Mouse (Mus musculus) urinary bladder, postnatal 25 days (tissue): ENCODE data around the gene Ceacam16.

Experiments
- DNase-seq: peaks from one replicate; pipeline ENCODE4 v3.0.0; 2022; ENCODE audit warnings: low spot score

Ceacam16 gene

DNA sequence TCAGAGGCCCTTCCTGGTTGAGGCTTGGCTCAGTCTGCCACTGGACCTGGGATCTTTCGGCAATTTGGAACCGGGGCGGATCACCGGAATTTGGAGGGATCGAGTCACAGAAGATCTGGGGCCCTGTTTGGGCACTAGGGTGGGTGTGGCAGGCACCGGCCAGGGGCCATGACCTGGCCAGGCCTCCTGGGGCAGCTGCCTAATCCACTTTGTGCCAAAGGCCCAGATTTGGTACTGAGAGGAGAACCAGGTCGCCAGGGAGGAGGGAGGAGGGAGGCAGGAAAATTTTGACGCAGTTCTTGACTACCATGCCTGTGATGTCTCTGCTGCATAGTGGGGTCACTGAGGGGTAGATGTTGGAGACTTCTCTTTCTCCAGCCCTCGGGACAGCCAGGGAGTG is at the start of gene Ceacam16:
Gene Ceacam16, minus strand, starts transcription at position 101 of the 400 bp plus-strand sequence.
- DNase-seq, result no peak

DNA sequence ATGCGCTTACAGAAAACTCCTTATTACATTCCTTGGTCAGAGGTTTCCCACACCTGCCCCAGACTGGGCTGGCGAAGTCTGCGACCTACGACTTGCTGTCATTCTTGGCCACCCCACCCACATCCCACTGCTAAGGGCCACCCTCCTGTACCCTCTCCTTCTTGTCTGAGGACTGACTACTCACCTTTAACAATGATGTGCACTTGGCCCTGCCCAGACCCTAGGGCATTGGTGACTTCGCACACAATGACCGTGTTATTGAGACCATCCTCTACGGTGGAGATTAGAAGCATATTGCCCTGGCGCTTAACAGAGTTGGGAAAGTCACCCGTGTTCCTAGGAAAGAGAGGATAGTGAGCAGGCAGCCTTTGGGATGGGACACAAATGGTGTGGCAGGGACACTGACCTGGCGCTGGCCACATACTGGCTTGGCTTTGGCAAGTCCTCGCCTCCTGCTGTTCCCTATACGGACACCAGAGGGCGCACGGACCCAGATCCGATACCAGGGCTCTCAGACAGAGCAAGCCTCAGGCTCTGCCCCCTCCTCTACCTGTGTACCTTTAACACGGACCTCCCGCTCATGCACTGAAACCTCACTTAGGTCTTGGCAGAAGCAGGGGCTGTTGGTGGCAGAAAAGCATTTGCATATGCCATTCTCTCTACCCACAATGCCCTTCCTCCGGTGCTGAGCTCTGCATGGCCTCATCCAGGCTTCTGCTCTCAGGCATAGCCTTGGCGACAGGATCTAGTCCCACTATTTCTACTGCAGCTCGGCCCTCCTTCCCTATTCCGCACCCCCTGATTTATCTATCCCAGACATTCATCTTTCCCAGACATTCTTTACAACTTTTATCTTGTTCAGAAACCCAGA is 49.6 kb upstream of the Ceacam16 start:
- DNase-seq, result peak; percentile 79

DNA sequence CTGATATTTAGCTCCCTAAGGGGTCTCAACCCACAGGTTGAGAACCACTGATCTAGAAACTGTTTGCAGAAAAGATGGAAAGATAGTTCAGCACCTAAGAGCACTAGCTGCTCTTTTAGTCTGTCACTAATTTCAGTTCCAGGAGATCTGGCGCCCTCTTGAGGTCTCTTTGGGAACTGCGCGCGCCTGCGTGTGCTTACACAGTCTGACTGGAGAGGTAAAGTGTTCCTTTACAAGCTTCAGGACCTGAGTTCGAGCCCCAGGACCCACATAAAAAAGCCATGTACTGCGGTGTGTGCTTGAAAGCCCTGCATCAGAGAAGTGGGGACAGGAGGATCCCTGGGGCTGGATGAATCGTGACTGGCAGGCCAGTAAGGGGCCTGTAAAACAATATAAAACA is 28.8 kb upstream of the Ceacam16 start:
- peak; percentile 64 for DNase-seq

DNA sequence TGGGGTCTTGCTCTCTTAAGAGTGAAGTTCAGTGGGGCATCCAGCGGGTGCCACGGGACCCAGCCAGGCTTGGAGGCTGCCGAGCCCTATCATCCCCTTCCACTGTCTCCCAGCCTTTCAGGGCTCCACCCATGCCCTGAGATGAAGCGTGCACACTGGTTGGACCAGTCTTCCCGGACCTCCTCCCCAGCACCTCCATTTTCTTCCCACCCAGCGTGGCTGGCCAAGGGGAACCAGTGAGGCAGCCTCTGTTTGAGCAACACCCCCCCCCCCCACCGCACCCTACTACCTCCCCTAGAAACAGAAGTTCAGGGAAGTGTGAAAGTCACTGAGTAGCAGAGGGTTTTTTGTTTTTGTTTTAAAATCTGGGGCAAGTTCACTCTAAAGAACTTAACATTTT is 26.8 kb upstream of the Ceacam16 start, which contains the start of gene Ceacam19:
Gene Ceacam19, minus strand, starts transcription at position 117 of the 400 bp plus-strand sequence.
- no peak for DNase-seq

DNA sequence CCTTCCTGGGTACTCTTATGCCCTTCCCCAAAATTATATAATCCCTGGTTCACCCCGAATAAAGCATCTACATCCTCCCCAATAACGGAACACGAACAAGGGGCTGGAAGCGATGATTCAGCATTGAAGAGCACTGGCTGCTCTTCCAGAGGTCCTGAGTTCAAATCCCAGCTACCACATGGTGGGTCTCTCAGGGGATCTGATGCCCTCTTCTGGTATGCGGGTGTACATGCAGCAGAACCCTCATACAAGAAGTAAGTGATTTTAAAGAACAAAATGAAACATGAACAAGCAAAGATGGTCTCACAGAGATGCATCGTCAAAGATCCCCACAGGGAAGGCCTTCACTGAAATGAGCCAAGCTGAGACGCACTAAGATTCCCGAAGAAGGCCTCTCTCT is 19.7 kb upstream of the Ceacam16 start:
- DNase-seq, result no peak

DNA sequence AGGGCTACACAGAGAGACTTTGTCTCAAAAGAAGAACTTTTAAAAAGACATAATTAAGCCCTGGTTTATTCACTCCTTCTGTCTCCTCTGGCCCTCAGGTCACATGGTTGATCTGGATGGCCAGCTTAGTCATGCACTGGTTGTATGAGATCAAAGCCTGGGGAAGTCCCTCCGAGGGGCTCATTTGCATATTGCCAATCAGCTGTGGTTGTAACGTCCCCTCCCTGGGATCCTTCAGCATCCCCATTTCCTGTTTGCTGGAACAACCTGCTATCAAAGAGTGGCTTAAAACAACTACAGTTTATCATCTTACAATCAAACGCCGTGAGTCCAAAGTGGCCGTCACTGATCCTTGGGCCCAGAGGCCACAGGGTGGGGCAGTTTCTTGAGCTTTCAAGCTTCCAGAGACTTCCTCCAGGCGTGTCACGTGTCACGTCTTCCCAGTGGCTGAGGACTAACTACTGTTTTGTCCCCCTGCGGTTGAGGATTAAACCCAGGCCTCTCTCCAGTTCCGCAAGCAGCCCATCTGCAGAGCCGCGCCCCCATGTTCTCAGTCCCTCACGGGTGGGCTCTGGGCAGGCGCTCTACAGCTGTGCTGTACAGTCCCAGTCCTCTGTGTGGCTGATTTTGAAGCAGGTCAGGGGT is 15.8 kb upstream of the Ceacam16 start:
- DNase-seq, result no peak

DNA sequence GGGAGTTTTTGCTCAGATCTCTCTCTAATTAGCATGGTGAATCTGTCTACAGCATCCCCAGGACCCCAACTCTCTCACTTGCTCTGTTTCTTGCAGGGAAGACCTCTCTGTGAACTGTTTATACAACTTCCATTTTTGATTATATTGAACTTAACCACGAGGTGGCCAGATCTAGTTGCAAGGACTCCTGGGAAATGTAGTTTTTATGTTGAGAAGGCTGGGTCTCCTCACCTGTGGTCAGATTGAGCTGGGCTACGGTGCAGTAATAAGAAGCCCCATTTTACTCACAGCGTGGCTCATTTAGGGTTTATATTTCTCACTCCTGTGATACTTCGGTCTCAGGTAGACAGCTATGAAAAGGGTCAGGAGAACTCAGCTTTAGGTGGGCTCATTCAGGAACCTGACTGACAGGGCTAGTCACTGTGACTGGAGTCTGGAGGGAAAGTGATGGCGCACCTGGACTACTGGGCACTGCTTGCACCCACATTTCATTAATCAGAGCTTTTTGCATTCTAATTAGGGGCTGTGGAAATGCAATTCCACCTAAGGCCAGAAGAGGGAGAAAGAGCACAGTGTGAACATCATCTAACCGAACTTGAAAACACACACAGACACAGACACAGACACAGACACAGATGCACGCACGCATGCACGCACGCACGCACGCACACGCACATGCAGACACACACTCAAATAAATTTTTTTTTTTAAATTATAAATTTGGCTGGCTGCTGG is 15.0 kb upstream of the Ceacam16 start:
- DNase-seq, result no peak

DNA sequence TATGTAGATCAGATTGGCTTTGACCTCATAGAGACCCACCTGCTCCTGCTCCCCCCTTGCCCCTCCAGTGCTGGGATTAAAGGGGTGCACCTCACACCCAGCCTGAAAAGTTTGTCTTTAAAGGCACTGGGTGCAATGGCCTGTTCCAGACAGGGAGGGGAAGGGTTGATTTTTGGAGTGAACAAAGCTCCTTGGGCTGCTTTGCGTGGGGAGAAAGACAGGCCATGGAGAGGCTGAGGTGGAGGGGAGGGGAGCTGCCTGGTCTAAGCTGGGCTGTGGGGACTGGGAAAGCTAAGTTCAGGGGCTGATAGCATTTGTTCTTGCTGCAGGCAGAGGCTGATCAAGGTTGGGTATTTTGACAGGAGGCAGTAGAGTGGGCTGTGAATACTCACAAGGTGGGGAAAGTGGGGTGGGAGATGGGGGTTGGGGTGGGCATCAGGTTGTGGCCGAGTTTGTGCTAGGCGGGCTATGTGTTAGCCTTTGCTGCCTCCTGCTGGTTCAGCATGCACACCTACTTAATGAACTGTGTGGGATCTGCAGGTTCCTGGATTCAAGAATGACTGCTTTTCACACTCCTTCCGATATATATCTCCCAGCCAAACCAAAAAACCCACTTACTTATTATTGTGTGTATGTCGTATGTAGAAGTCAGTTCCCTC is 11.0 kb upstream of the Ceacam16 start:
- DNase-seq, result no peak

DNA sequence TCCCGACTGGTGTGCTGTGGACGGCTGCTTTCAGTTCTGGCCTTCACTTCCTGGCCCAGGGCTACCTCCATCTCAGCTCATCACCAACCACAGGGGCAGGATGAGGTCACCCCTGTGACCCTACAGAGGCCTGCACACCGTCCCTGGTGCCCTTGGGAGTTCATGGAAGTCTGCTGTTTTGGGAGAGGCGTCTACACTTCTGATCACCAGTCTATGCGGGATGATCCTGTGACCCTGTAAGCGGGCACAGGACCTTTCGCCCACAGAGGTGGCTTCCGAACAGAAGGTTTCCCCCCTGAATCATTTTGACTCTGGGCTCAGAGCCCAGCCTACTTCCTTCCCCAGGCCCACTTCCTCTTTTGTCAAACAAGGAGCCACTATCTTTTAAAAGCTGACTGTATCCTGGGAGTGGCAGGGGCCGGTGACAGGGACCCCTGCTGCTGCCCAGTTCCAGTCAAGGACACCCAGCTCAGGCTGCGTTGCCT is 10.1 kb upstream of the Ceacam16 start:
- no peak for DNase-seq

DNA sequence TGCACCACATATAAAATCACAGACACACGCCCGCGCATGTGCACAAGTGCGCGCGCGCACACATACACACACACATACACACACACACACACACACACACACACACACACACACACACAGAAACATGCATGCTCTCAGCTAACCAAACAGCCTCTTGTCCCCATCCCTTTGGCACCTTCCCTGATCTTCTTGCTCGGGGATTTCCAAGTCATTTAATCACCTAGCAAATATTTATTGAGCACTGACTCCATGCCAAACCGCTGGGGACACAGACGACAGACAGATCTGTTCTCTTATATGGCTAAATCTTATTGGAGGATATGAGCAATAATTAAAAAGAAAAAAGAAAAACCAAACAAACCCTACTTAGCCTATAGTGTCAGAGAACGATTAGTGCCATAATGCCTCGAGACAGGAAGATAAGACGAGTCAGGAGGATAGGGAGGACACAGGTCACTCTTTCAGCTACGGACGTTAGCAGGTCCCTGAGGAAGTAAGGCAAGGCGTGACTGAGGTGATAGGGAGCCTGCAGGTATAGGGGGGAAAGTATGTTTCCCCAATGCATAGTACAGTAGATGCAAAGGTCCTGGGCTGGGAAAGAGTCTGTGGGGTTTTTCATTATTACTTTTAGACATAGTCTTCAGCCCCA is 6.8 kb upstream of the Ceacam16 start:
- DNase-seq, result no peak

DNA sequence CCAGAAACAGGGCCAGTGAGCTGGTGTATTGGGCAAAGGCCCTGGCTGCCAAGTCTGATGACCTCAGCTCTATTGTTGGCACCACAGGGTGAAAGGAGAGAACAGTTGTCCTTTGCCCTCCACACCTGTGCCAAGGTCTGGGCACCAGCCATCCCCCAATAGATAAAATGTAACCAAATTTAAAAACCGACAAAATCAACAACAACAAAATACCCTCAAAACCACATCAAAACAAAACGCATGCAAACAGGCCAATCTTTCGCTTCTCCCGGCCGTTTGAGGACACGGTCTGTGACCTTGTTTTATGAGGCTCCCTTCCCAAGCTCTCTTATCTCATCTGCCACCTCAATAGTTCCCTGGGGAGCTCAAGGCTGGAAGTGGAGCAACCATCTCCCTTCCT is 5.4 kb upstream of the Ceacam16 start:
- DNase-seq, result no peak

DNA sequence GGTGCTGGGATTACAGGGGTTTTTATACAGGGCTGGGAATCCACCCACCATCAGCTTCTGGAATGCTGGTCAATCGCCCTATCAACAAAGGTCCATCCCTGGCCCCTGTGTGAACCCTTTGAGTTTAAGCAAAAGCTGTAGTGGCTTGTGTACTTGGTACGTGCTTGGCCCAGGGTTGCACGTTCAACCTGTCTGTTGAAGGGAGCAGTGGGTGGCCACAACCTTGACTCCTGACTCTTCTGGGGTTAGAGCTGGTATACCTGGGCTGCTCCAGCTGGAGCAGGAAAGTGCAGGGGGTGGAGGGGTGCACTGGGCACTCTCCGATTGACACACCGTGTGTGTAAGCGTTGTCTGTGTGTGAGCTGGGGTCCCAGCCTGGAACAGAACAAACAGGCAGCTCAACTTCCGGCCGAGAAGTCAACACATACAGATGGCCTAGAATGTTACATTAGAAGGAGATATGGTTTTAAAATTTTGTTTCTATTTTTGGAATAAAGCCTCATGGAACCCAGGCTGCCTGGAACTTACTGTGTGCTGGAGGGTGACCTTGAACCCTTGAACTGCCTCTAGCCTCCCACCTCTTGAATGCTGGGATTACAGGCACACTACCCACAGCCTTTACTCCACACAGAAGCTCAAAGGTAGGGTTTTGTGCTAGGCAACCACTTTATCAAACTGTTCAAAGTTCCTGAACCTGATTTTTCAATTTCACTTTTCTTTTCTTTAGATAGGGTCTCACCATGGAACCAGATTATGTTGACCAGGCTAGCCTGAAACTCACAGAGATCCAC is 4.3 kb upstream of the Ceacam16 start:
- DNase-seq, result no peak

DNA sequence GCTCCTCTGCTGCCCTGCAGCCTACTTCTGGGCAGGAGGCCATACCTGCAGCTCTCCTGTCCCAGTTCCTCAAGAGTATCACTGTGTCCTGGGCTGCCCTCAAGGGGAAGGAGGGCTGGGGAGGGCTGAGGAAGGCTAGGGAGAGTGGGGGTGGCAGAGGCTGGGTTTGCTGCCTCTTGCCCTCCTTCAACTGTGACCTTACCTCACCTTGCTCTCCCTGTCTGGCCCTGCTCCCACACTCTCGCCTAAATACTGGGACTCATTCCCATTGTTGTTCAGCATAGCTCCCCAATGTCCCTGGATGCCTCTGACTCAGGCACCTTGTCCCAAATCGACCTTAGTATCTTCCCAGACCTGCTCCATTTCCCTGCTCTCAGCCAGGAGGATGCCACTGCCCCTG is 3.1 kb upstream of the Ceacam16 start:
- DNase-seq, result no peak

DNA sequence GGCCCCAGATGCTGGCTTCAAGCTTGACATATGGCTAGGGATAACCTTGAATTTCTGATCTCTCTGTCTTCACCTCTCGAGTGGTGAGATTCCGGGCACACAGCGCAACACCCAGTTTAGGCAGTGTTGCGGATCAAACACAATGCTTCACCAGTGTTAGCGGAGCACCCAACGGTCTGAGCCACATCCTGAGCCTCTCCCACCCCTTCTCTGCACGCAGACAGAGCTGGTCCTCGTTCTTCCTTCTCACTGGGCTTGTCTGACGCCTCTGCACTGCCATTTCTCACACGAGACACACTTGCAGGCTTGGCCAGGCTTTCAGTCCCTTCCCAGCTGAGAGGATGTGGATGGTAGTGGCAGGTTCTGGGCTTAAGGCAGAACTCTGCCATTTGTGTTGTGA is 1.4 kb downstream of the Ceacam16 start:
- DNase-seq, result no peak

DNA sequence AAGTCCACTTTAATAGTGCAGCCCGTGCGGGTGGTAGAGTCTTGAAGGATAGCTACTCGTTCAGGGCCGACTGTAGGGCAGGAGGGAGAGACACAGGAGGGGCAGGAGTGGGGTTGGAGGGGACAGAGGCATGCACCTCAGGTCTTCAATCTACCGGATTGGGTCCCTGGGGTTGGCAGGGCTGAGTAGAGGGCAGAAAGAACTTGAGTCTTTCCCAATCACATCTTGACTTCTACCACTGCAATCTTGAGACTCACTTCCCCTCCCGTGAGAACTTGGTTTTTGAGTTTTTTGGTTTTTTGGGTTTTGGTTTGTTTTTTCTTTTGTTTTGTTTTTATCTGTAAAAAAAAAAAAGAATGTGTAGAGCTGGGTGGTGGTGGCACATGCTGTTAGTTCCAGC is 4.8 kb downstream of the Ceacam16 start:
- DNase-seq, result no peak

DNA sequence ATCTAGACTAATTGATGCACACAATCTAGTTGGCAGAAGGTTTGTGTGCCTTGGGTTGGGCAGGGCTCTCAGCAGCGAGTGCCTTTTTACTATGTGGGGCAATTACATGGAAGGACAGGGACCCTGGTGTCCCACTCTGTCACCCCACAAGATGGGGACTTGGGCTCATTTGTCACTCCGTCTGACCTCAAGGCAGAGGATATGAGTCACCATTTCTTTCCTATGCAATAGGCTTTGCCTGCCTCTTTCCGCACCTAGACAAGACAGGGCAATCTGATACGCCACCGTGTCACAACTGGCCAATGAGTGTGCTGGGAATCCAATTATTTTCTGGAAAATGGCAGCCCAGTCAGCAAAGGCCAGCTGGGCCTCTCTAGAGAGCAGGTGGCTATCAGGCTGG is 5.4 kb downstream of the Ceacam16 start:
- DNase-seq, result no peak

DNA sequence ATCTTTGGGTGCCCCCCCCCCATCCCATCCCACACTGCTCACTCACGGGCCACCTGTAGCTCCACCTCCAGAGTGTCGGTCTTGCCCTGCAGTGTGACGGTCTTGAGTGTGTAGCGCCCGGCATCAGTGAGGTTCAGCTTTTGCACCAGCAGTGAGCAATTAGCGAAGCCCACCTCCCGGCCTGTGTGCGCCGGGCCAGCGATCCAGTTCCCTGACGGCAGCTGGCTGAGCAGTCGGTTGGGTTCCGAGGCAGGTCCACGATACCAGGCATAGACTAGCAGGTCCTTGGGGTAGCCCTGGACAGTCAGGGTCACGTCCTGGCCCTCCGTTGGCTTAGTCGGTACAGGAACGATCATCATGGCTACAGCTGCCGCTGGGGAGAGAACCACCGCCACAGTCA is 7.6 kb downstream of the Ceacam16 start:
- DNase-seq, result no peak

DNA sequence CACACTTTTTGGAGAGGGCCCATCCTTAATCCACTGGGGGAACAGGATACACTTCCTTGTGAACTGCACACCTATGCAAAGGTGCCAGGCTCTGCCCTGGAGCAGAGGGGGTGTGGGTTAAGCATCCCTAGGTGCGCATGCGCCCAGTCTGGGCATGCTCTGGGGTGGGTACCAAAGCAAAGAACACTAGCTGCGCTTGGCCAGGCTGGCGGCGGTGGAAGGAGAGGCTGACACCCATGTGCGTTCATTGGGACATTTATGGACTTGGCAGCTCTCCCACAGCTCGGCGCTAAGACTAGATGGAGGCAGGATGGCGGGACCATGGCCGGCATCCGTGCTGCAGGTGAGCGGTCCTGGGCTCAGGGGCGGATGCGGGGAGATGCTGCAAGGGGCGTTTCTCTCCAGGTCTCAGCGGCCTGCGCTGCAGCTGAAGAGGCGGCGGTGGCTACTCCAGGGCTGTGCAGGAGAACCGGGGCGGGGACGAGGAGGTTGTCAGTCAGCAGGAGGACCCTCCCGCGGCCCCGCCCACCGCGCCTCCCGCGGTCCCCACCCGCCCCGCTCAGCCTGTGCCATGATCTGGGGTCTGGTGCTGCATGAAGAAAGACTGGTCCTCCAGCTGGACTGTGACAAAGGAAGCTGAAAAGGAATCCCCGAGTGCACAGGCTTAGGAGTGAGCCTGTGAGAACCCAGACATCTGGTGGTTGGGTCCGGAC is 9.1 kb downstream of the Ceacam16 start, which contains the start of gene Gm19345:
Gene Gm19345, plus strand, starts transcription at position 146 of the 713 bp plus-strand sequence.
- no peak for DNase-seq

DNA sequence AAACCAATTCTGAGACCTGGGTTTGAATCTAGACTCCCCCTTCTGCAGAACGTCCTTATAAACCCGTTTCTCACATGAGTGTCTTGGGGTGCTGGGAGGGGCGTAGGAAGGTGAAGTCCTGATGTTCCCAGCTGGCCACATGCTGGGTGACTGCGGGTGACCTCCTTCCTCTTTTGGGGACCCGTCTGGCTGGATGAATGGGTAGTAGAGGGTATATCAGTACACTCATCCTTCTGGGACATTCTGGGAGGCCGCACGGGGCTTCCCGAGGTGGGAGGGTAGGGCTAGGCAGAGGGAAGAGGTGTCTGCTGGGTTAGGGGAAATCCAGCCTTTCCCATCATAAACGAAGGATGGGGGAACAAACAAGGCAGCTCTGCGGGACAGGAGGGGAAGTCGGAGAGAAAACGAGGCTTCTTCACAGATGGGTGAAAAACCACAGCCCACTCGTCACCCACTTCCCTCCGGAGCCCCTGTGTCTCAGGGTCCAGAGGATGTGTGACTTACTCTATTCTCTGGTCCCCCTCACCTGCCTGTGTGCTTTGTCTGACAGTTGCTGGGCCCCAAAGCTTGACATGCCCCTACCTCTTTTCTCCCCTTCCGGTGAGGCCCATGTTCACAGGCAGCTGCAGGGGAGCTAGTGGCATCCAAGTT is 16.5 kb downstream of the Ceacam16 start:
- no peak for DNase-seq
